Comparison of ENCODE assay signal across 20 mouse cellular contexts in the genomic region with DNA sequence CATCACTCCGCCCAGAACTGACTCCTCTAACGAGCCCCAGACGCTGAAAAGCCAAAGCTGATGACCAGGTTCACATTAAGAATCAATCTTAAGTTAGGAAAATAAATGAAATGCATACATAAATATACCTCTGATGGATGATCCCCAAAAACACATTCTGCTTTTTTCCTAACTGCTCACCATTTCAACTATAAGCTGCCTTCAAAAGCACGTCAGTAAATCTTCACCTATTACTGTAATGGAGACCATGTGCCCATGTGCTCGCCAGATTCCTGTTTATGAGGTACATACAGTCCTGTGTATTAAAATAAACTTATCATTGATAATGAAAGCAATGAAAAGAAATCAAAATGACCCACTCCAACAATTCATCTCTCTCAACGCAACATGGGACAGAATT. TPM values are rescaled to one million over a fixed set of nuclear protein-coding genes. Genes with fewer than 3 reads are reported as not detected.
DNase-seq lines count a peak whose midpoint lies in the region; ATAC-seq lines count a peak whose summit lies in the region.
"Had no signal": no experiment of that assay in that cellular context is flagged by ENCODE, and none has a peak within 500 bp of the region (broad histone marks: within the 10 kb centered on the region; RNA-seq: fewer than 3 reads in every experiment).

No protein-coding gene starts in this region.

- no peak overlapping the region for H3K4me2 ChIP-seq in limb, embryonic 11.5 days (ENCODE audit: low read depth, severe bottlenecking)
- H3K4me2 ChIP-seq: embryonic facial prominence, embryonic 13.5 days; hindbrain, embryonic 13.5 days; intestine, embryonic 15.5 days had no signal

- no peak overlapping the region for H3K4me3 ChIP-seq in limb, embryonic 11.5 days (ENCODE audit: low read depth, low read length)
- H3K4me3 ChIP-seq in midbrain, embryonic 10.5 days = no peak overlapping the region
- H3K4me3 ChIP-seq: embryonic facial prominence, embryonic 13.5 days; heart, embryonic 10.5 days; hindbrain, embryonic 13.5 days; intestine, embryonic 15.5 days had no signal

- no peak overlapping the region for H3K9ac ChIP-seq in limb, embryonic 11.5 days (ENCODE audit: low read length)
- H3K9ac ChIP-seq: embryonic facial prominence, embryonic 13.5 days; hindbrain, embryonic 13.5 days; intestine, embryonic 15.5 days had no signal

- H3K9me3 ChIP-seq in limb, embryonic 11.5 days (ENCODE audit: control insufficient read depth, low read length) = no peaks in the 10 kb centered on the region
- no peaks in the 10 kb centered on the region for H3K9me3 ChIP-seq in midbrain, embryonic 10.5 days (replicated peaks)
- H3K9me3 ChIP-seq: embryonic facial prominence, embryonic 13.5 days; heart, embryonic 10.5 days; hindbrain, embryonic 13.5 days; intestine, embryonic 15.5 days had no signal

- peaks cover 18% of the 10 kb centered on the region for H3K4me1 ChIP-seq in limb, embryonic 11.5 days (ENCODE audit: control insufficient read depth, insufficient read depth, low read length)
- no peaks in the 10 kb centered on the region for H3K4me1 ChIP-seq in midbrain, embryonic 10.5 days

- peak; percentile 26 for DNase-seq in embryo, embryonic 11 days
- no peak for DNase-seq in embryo, embryonic 10 days (ENCODE audit: low spot score)
- DNase-seq in NIH3T3 (ENCODE audit: low read depth) = peak; percentile 2
- peak; percentile 61 for DNase-seq in limb, embryonic 11.5 days (ENCODE audit: low spot score)
- DNase-seq in layer of hippocampus, postnatal 25 days (ENCODE audit: extremely low spot score in 1 of 2, low spot score in 1 of 2) = no peak
- DNase-seq in cerebellum, postnatal 14 days = no peak
- no peak for DNase-seq in midbrain, embryonic 10.5 days (ENCODE audit: low spot score)
- DNase-seq: adrenal gland, adult 2 months; adrenal gland, postnatal 25 days; cerebellum, adult 18-20 months; cerebellum, adult 9-11 months; gastrocnemius, postnatal 36 days; heart, adult 18-20 months; heart, postnatal 14 days had no signal

- no peak overlapping the region for H3K27ac ChIP-seq in limb, embryonic 11.5 days (replicated peaks; ENCODE audit: low read depth, low read length)
- H3K27ac ChIP-seq in midbrain, embryonic 10.5 days (replicated peaks) = no peak overlapping the region
- H3K27ac ChIP-seq: embryonic facial prominence, embryonic 13.5 days; heart, embryonic 10.5 days; hindbrain, embryonic 13.5 days; hindbrain, postnatal 0 days; intestine, embryonic 15.5 days had no signal

- H3K36me3 ChIP-seq in limb, embryonic 11.5 days (ENCODE audit: control insufficient read depth, insufficient read depth, low read length) = no peaks in the 10 kb centered on the region
- H3K36me3 ChIP-seq in midbrain, embryonic 10.5 days = no peaks in the 10 kb centered on the region
- H3K36me3 ChIP-seq: embryonic facial prominence, embryonic 13.5 days; heart, embryonic 10.5 days; hindbrain, embryonic 13.5 days; intestine, embryonic 15.5 days had no signal

- WGBS in limb, embryonic 11.5 days = 29% methylated on average over 6 of the region's 6 CpGs
- WGBS in midbrain, embryonic 10.5 days = 87% methylated on average over 6 of the region's 6 CpGs

- H3K27me3 ChIP-seq in limb, embryonic 11.5 days (ENCODE audit: control insufficient read depth, insufficient read depth, low read length) = no peaks in the 10 kb centered on the region
- no peaks in the 10 kb centered on the region for H3K27me3 ChIP-seq in midbrain, embryonic 10.5 days (ENCODE audit: low read depth, poor library complexity, severe bottlenecking)
- H3K27me3 ChIP-seq: embryonic facial prominence, embryonic 13.5 days; hindbrain, embryonic 13.5 days; intestine, embryonic 15.5 days had no signal

- peak; percentile 15; the same call in 1 of the 2 replicates for ATAC-seq in limb, embryonic 11.5 days (ENCODE audit: insufficient number of reproducible peaks, low FRiP score, low TSS enrichment, low read depth)
- ATAC-seq: forebrain, embryonic 14.5 days; hindbrain, postnatal 0 days; intestine, embryonic 15.5 days had no signal

RNA-seq across cellular contexts. Expression of gene Prdm2, which starts 19.6 kb away (rescaled TPM):
- polyA plus RNA-seq in limb, embryonic 11.5 days (2014; fragmentation: Nextera tagmentation; extraction: Ambion mirVana) = 15.8 and 16.9 TPM in 2 replicates
- total RNA-seq in layer of hippocampus, postnatal 25 days (2021) = 10 to 100 TPM; 42.2 to 43.1 TPM
- polyA plus RNA-seq in midbrain, embryonic 10.5 days (2016; fragmentation: Nextera tagmentation; extraction: Ambion mirVana) = 14.2 and 16.6 TPM in 2 replicates

Comparison
In these comparisons a context has a peak if more than half of its experiments do, and no peak if none do; other contexts are left out.
1. DNase-seq: peak in embryo, embryonic 11 days (single experiment), NIH3T3 (single experiment) and limb, embryonic 11.5 days (single experiment); none in embryo, embryonic 10 days (single experiment), layer of hippocampus, postnatal 25 days (0 of 2), cerebellum, postnatal 14 days (0 of 2) and midbrain, embryonic 10.5 days (single experiment).